ENCODE assay signal across 23 mouse cellular contexts in genomic region chr7:78581341-78581740, GRCm38 (mm10).
DNase-seq lines count a peak whose midpoint lies in the region; ATAC-seq and TF ChIP-seq lines count a peak whose summit lies in the region.
"Had no signal": no experiment of that assay in that cellular context is flagged by ENCODE, and none has a peak within 500 bp of the region (broad histone marks: within the 10 kb centered on the region; RNA-seq: fewer than 3 reads in every experiment).

No protein-coding gene starts in this region.

- H3K27ac ChIP-seq in cerebellum, adult 2 months (ENCODE audit: insufficient read depth, low read length): no peak overlapping the region
- no peak overlapping the region for H3K27ac ChIP-seq in midbrain, embryonic 11.5 days (ENCODE audit: low read depth, low read length)
- H3K27ac ChIP-seq in midbrain, postnatal 0 days (ENCODE audit: low read depth, low read length): no peak overlapping the region
- H3K27ac ChIP-seq: embryonic facial prominence, embryonic 13.5 days; embryonic facial prominence, embryonic 15.5 days; forebrain, embryonic 10.5 days; forebrain, embryonic 12.5 days had no signal

- no peak overlapping the region for H3K9ac ChIP-seq in midbrain, embryonic 11.5 days (ENCODE audit: low read length)
- H3K9ac ChIP-seq in midbrain, postnatal 0 days (replicated peaks; ENCODE audit: low read length, poor library complexity, severe bottlenecking): no peak overlapping the region
- H3K9ac ChIP-seq: embryonic facial prominence, embryonic 13.5 days; embryonic facial prominence, embryonic 15.5 days; forebrain, embryonic 12.5 days had no signal

- no peak for TF ChIP-seq CTCF in cerebellum, adult 2 months (IDR thresholded peaks at IDR 0.05; ENCODE audit: borderline replicate concordance, insufficient read depth, low read depth, low read length)
- no peak for TF ChIP-seq CTCF in midbrain, postnatal 0 days (IDR thresholded peaks at IDR 0.05)

- H3K4me2 ChIP-seq in midbrain, embryonic 11.5 days: no peak overlapping the region
- no peak overlapping the region for H3K4me2 ChIP-seq in midbrain, postnatal 0 days (ENCODE audit: low read depth, low read length, poor library complexity, severe bottlenecking)
- H3K4me2 ChIP-seq: embryonic facial prominence, embryonic 13.5 days; embryonic facial prominence, embryonic 15.5 days; forebrain, embryonic 12.5 days had no signal

- DNase-seq in cerebellum, adult 11 months: peak; percentile 19
- DNase-seq in cerebellum, adult 2 months: peak; percentile 45 to 77
- DNase-seq in cerebellum, postnatal 10 days: no peak
- DNase-seq in midbrain, embryonic 11.5 days (ENCODE audit: low spot score, missing footprints): peak; percentile 51
- no peak for DNase-seq in midbrain, postnatal 0 days (ENCODE audit: low spot score)
- DNase-seq: adrenal gland, adult 8-10 months; adrenal gland, postnatal 14 days; adrenal gland, postnatal 36 days; B cell, adult 2 months; cerebellum, adult 9-11 months; embryo, embryonic 11 days had no signal

- WGBS in cerebellum, adult 2 months: 2% methylated on average over 1 of the region's 1 CpGs
- WGBS in midbrain, embryonic 11.5 days: 45% methylated on average over 1 of the region's 1 CpGs
- WGBS in midbrain, postnatal 0 days: 46% methylated on average over 1 of the region's 1 CpGs

- no peak for TF ChIP-seq POLR2A in cerebellum, adult 2 months (IDR thresholded peaks at IDR 0.05; ENCODE audit: borderline replicate concordance, insufficient read depth, low read length)

- no peak for ATAC-seq in cerebellum, adult (ENCODE audit: insufficient number of reproducible peaks, low FRiP score, low TSS enrichment)
- ATAC-seq in midbrain, embryonic 11.5 days (ENCODE audit: low FRiP score): no peak
- ATAC-seq in midbrain, postnatal 0 days (ENCODE audit: low FRiP score): no peak
- ATAC-seq: activated CD4-positive, CD25-positive, alpha-beta regulatory T cell, adult 4 months; CD4-positive, CD25-positive, alpha-beta regulatory T cell, adult 4 months; forebrain, embryonic 14.5 days; forebrain, embryonic 16.5 days; Patski had no signal

- H3K27me3 ChIP-seq in cerebellum, adult 2 months (ENCODE audit: control insufficient read depth, insufficient read depth, low read length): no peaks in the 10 kb centered on the region
- peaks cover 16% of the 10 kb centered on the region for H3K27me3 ChIP-seq in midbrain, embryonic 11.5 days (ENCODE audit: control insufficient read depth, insufficient read depth, low read length)
- peaks cover 10% of the 10 kb centered on the region for H3K27me3 ChIP-seq in midbrain, postnatal 0 days (ENCODE audit: insufficient read depth, low read length)

- no peak overlapping the region for H3K4me3 ChIP-seq in cerebellum, adult 2 months (replicated peaks; ENCODE audit: insufficient read depth, low read depth, low read length)
- H3K4me3 ChIP-seq in midbrain, embryonic 11.5 days (ENCODE audit: low read depth, low read length): no peak overlapping the region
- no peak overlapping the region for H3K4me3 ChIP-seq in midbrain, postnatal 0 days (ENCODE audit: low read depth, low read length)
- H3K4me3 ChIP-seq: embryonic facial prominence, embryonic 13.5 days; embryonic facial prominence, embryonic 15.5 days; erythroblast, embryonic 14.5 days; forebrain, embryonic 10.5 days; forebrain, embryonic 12.5 days had no signal

- H3K36me3 ChIP-seq in midbrain, embryonic 11.5 days (ENCODE audit: control insufficient read depth, insufficient read depth, low read length): no peaks in the 10 kb centered on the region
- H3K36me3 ChIP-seq in midbrain, postnatal 0 days (ENCODE audit: insufficient read depth, low read length): no peaks in the 10 kb centered on the region
- H3K36me3 ChIP-seq: embryonic facial prominence, embryonic 13.5 days; embryonic facial prominence, embryonic 15.5 days; forebrain, embryonic 10.5 days; forebrain, embryonic 12.5 days; G1E had no signal

- peaks cover 16% of the 10 kb centered on the region for H3K4me1 ChIP-seq in cerebellum, adult 2 months (ENCODE audit: control insufficient read depth, insufficient read depth, low read length)
- H3K4me1 ChIP-seq in midbrain, embryonic 11.5 days (ENCODE audit: control insufficient read depth, insufficient read depth, low read length): 0 out of 2 replicates have a peak, but pooled peaks cover 5% of the 10 kb centered on the region
- 0 out of 2 replicates have a peak, but pooled peaks cover under 1% of the 10 kb centered on the region for H3K4me1 ChIP-seq in midbrain, postnatal 0 days (ENCODE audit: insufficient read depth, low read length)

- H3K9me3 ChIP-seq in midbrain, embryonic 11.5 days (ENCODE audit: control insufficient read depth, low read length): no peaks in the 10 kb centered on the region
- no peaks in the 10 kb centered on the region for H3K9me3 ChIP-seq in midbrain, postnatal 0 days (ENCODE audit: low read length)
- H3K9me3 ChIP-seq: embryonic facial prominence, embryonic 13.5 days; embryonic facial prominence, embryonic 15.5 days; forebrain, embryonic 10.5 days; forebrain, embryonic 12.5 days had no signal

Comparison
In these comparisons a context has a peak if more than half of its experiments do, and no peak if none do; other contexts are left out.
1. DNase-seq: peak in cerebellum, adult 11 months (single experiment), cerebellum, adult 2 months (2 of 2) and midbrain, embryonic 11.5 days (single experiment); none in cerebellum, postnatal 10 days (0 of 2) and midbrain, postnatal 0 days (single experiment).